12 mouse cellular contexts compared by ENCODE assay signal in the genomic region with DNA sequence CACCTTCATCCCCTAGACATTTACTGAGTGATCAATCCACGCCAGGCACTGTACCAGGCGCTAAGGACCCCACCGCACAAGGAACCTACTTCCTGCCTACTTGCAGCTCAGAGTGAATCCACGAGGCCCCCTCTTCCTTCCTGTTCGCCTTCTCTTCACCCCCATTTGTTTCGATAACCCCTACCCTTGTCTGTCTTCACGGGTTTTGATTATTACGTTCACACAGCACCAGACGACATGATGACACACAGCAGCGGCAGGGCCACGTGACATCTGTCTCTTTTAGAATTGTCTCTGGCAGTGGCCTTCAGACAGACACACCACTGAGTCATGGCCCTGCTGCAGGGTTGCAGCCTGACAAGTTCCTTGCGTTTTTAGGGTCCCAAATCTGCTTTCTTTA. TPM values are rescaled to one million over a fixed set of nuclear protein-coding genes. Genes with fewer than 3 reads are reported as not detected.
DNase-seq lines count a peak whose midpoint lies in the region; ATAC-seq and TF ChIP-seq lines count a peak whose summit lies in the region.
"Had no signal": no experiment of that assay in that cellular context is flagged by ENCODE, and none has a peak within 500 bp of the region (broad histone marks: within the 10 kb centered on the region; RNA-seq: fewer than 3 reads in every experiment).

No protein-coding gene starts in this region.

- no peak for ATAC-seq in midbrain, embryonic 15.5 days (replicated peaks)
- ATAC-seq: Patski had no signal

- no peak overlapping the region for H3K4me2 ChIP-seq in midbrain, embryonic 15.5 days
- H3K4me2 ChIP-seq: heart, embryonic 15.5 days had no signal

- no peaks in the 10 kb centered on the region for H3K27me3 ChIP-seq in spleen, adult 2 months (ENCODE audit: control insufficient read depth, insufficient read depth, low read length)
- no peaks in the 10 kb centered on the region for H3K27me3 ChIP-seq in midbrain, embryonic 15.5 days (replicated peaks)
- H3K27me3 ChIP-seq: heart, embryonic 15.5 days; Patski had no signal

- no peak for TF ChIP-seq CTCF in spleen, adult 2 months (IDR thresholded peaks at IDR 0.05; ENCODE audit: extremely low read depth, insufficient read depth, insufficient read length, insufficient replicate concordance)

- no peak for TF ChIP-seq POLR2A in spleen, adult 2 months (IDR thresholded peaks at IDR 0.05; ENCODE audit: low read depth, low read length)

- H3K4me1 ChIP-seq in spleen, adult 2 months (ENCODE audit: control insufficient read depth, insufficient read depth, insufficient read length): peaks cover 21% of the 10 kb centered on the region; the same call in 1 of the 2 replicates
- H3K4me1 ChIP-seq in midbrain, embryonic 15.5 days: peaks cover 16% of the 10 kb centered on the region

- H3K4me3 ChIP-seq in spleen, adult 2 months (ENCODE audit: extremely low read depth, insufficient read depth, insufficient read length): no peak overlapping the region
- no peak overlapping the region for H3K4me3 ChIP-seq in midbrain, embryonic 15.5 days
- H3K4me3 ChIP-seq: erythroblast, embryonic 14.5 days; heart, embryonic 15.5 days had no signal

- DNase-seq in spleen, adult 2 months (ENCODE audit: low read depth in 1 of 2, low spot score in 2 of 2): no peak
- DNase-seq in spleen, adult 12 weeks (ENCODE audit: low spot score): no peak
- peak; percentile 86 for DNase-seq in adrenal gland, adult 2 months
- DNase-seq in naive thymus-derived CD4-positive, alpha-beta T cell, adult 2 months (ENCODE audit: low read depth): peak; percentile 70
- DNase-seq in left cerebral cortex, adult 8-10 months (ENCODE audit: low spot score in 2 of 2): no peak
- no peak for DNase-seq in kidney, adult 8-10 months
- DNase-seq: left cerebral cortex, postnatal 4 days; lung, postnatal 10 days had no signal

- WGBS in spleen, adult 2 months: 22% methylated on average over 12 of the region's 12 CpGs
- 79% methylated on average over 12 of the region's 12 CpGs for WGBS in midbrain, embryonic 15.5 days

- H3K27ac ChIP-seq in spleen, adult 2 months (ENCODE audit: insufficient read depth, low read length): peak overlapping the region; percentile 11; the same call in 1 of the 2 replicates
- no peak overlapping the region for H3K27ac ChIP-seq in midbrain, embryonic 15.5 days

- H3K9me3 ChIP-seq in midbrain, embryonic 15.5 days: no peaks in the 10 kb centered on the region
- H3K9me3 ChIP-seq: heart, embryonic 15.5 days had no signal

- no peak overlapping the region for H3K9ac ChIP-seq in midbrain, embryonic 15.5 days
- H3K9ac ChIP-seq: heart, embryonic 15.5 days had no signal

- no peaks in the 10 kb centered on the region for H3K36me3 ChIP-seq in spleen, adult 2 months (ENCODE audit: control insufficient read depth, insufficient read depth, low read length)
- no peaks in the 10 kb centered on the region for H3K36me3 ChIP-seq in midbrain, embryonic 15.5 days (replicated peaks)
- H3K36me3 ChIP-seq: heart, embryonic 15.5 days had no signal

RNA-seq across cellular contexts. Expression of a gene that starts 21.7 kb away (rescaled TPM):
- 7.2 and 9.1 TPM in 2 replicates for polyA plus RNA-seq in spleen, adult 2 months (2012; rRNA removed)
- 10 to 100 TPM; 27.7 to 35.4 TPM for total RNA-seq in adrenal gland, adult 2 months (2021)
- polyA plus RNA-seq in adrenal gland, adult 2 months (2012; rRNA removed): 10.9 and 13.2 TPM in 2 replicates
- 10 to 100 TPM; 46.4 to 64.0 (median 61.0) TPM for total RNA-seq in left cerebral cortex, adult 8-10 months (2022)
- 44.6 and 45.6 TPM in 2 replicates for polyA plus RNA-seq in midbrain, embryonic 15.5 days (2015; fragmentation: Nextera tagmentation; extraction: Ambion mirVana)

RNA-seq across cellular contexts. Expression of a gene that starts 29.8 kb away (rescaled TPM):
- polyA plus RNA-seq in spleen, adult 2 months (2012; rRNA removed): 37.5 and 39.9 TPM in 2 replicates
- total RNA-seq in adrenal gland, adult 2 months (2021): under 1 TPM; 0.29 to 0.93 TPM
- polyA plus RNA-seq in adrenal gland, adult 2 months (2012; rRNA removed): 0.29 and 0.56 TPM in 2 replicates
- 1 to 10 TPM in 2 of 4 experiments, under 1 TPM in 2; 0.17 to 1.1 (median 0.82) TPM for total RNA-seq in left cerebral cortex, adult 8-10 months (2022)
- polyA plus RNA-seq in midbrain, embryonic 15.5 days (2015; fragmentation: Nextera tagmentation; extraction: Ambion mirVana): 0.06 and 0.27 TPM in 2 replicates
- polyA plus RNA-seq: Patski had no signal

RNA-seq across cellular contexts. Expression of a gene that starts 59.8 kb away (rescaled TPM):
- 6.3 and 6.8 TPM in 2 replicates for polyA plus RNA-seq in spleen, adult 2 months (2012; rRNA removed)
- total RNA-seq in adrenal gland, adult 2 months (2021): 10 to 100 TPM; 52.7 to 58.0 TPM
- polyA plus RNA-seq in adrenal gland, adult 2 months (2012; rRNA removed): 14.6 and 15.6 TPM in 2 replicates
- 100 to 1,000 TPM in 1 of 4 experiments, 10 to 100 TPM in 3; 97.6 to 103 (median 98.8) TPM for total RNA-seq in left cerebral cortex, adult 8-10 months (2022)
- polyA plus RNA-seq in midbrain, embryonic 15.5 days (2015; fragmentation: Nextera tagmentation; extraction: Ambion mirVana): 154 and 161 TPM in 2 replicates

Comparison
In these comparisons a context has a peak if more than half of its experiments do, and no peak if none do; other contexts are left out.
1. DNase-seq: peak in adrenal gland, adult 2 months (single experiment) and naive thymus-derived CD4-positive, alpha-beta T cell, adult 2 months (single experiment); none in spleen, adult 2 months (0 of 2), spleen, adult 12 weeks (single experiment), left cerebral cortex, adult 8-10 months (0 of 2) and kidney, adult 8-10 months (0 of 2).
2. RNA of a gene that starts 29.8 kb away (polyA plus RNA-seq): 37.5 to 39.9 TPM in spleen, adult 2 months; 0.29 to 0.56 TPM in adrenal gland, adult 2 months and 0.06 to 0.27 TPM in midbrain, embryonic 15.5 days; every median in the first group is over 10 times any median in the second.